Mouse (Mus musculus) heart, embryonic 12.5 days (tissue): ENCODE data around the gene Mospd1. TPM values are rescaled to one million over a fixed set of nuclear protein-coding genes. Genes with fewer than 3 reads are reported as not detected.

Source experiments
- ATAC-seq: fragments of 200-750 bp; cut with Nextera tagmentation; 2 replicates; pipeline ENCODE4 v1.8.0; 2017; ENCODE audit warnings: moderate TSS enrichment, moderate library complexity; ENCODE audit not compliant: insufficient number of reproducible peaks, low FRiP score
- H3K27ac ChIP-seq: fragments of 300-500 bp; sonication (generic); 2 replicates; pipeline ENCODE4 v1.5.1; 2016; ENCODE audit warnings: mild to moderate bottlenecking, moderate library complexity; ENCODE audit not compliant: poor library complexity, severe bottlenecking
- H3K27me3 ChIP-seq: fragments of 300-500 bp; sonication (generic); replicated peaks from 2 replicates; pipeline ENCODE4 v1.6.1; 2016; ENCODE audit warnings: mild to moderate bottlenecking, moderate library complexity
- H3K36me3 ChIP-seq: fragments of 300-500 bp; sonication (generic); 2 replicates; pipeline ENCODE4 v1.6.1; 2016; ENCODE audit warnings: mild to moderate bottlenecking, moderate library complexity
- H3K4me1 ChIP-seq: fragments of 300-500 bp; sonication (generic); replicated peaks from 2 replicates; pipeline ENCODE4 v1.6.1; 2016; ENCODE audit warnings: mild to moderate bottlenecking
- H3K4me2 ChIP-seq: fragments of 300-500 bp; sonication (generic); 2 replicates; pipeline ENCODE4 v1.6.1; 2016; ENCODE audit warnings: mild to moderate bottlenecking, moderate library complexity
- H3K4me3 ChIP-seq: fragments of 300-500 bp; sonication (generic); 2 replicates; pipeline ENCODE4 v1.5.1; 2016; ENCODE audit warnings: mild to moderate bottlenecking
- H3K9ac ChIP-seq: fragments of 300-500 bp; sonication (generic); 2 replicates; pipeline ENCODE4 v1.6.1; 2016; ENCODE audit warnings: mild to moderate bottlenecking, moderate library complexity
- H3K9me3 ChIP-seq: fragments of 300-500 bp; sonication (generic); replicated peaks from 2 replicates; pipeline ENCODE4 v1.6.1; 2016; ENCODE audit warnings: mild to moderate bottlenecking, moderate library complexity
- WGBS: fragments of 180-500 bp; shearing (Covaris S2); methylation state at CpG from one replicate; pipeline ENCODE4 v1.1.7; 2016; 5-methylcytosine and 5-hydroxymethylcytosine counted together
- polyA plus RNA-seq: library from polyadenylated mRNA; unstranded; fragments of >200 nt; fragmentation: Nextera tagmentation; extraction: Ambion mirVana; gene quantifications from 2 replicates; pipeline ENCODE4 v1.2.1, GENCODE M21; 2016

The Mospd1 gene
- 49.2 and 51.2 TPM in 2 replicates for polyA plus RNA-seq

GRCm38 (mm10) chrX:53370366-53370740, at the start of gene Mospd1:
Gene Mospd1, minus strand, starts transcription at chrX:53370502.
- Histone ChIP-seq H3K9me3 (no peaks in the 10 kb centered on the region), H3K4me3 (peak within 1 kb of the TSS; percentile 76), H3K4me1 (no peaks in the 10 kb centered on the region), H3K36me3 (no peaks in the 10 kb centered on the region), H3K4me2 (peak within 1 kb of the TSS; percentile 70), H3K9ac (peak within 1 kb of the TSS; percentile 81), H3K27ac (peak within 1 kb of the TSS; percentile 84), H3K27me3 (no peaks in the 10 kb centered on the region)
- peak; percentile 95 for ATAC-seq
- 11% methylated on average over 10 of the region's 15 CpGs for WGBS

GRCm38 (mm10) chrX:53386362-53386761, 16.1 kb upstream of the Mospd1 start:
- Histone ChIP-seq H3K4me3 (no peak overlapping the region), H3K9me3 (no peaks in the 10 kb centered on the region), H3K4me1 (no peaks in the 10 kb centered on the region), H3K36me3 (no peaks in the 10 kb centered on the region), H3K9ac (no peak overlapping the region), H3K27me3 (no peaks in the 10 kb centered on the region), H3K4me2 (no peak overlapping the region), H3K27ac (peak overlapping the region; percentile 77)
- no peak for ATAC-seq
- WGBS: 42% methylated on average over 3 of the region's 3 CpGs

- WGBS: 32% methylated on average over 3 of the region's 3 CpGs
- no peak for ATAC-seq
- H3K27ac ChIP-seq: no peak overlapping the region
- H3K9me3 ChIP-seq: no peaks in the 10 kb centered on the region
- no peaks in the 10 kb centered on the region for H3K36me3 ChIP-seq
- no peaks in the 10 kb centered on the region for H3K4me1 ChIP-seq
- no peak overlapping the region for H3K4me2 ChIP-seq
- no peak overlapping the region for H3K4me3 ChIP-seq
- no peaks in the 10 kb centered on the region for H3K27me3 ChIP-seq
- no peak overlapping the region for H3K9ac ChIP-seq
These were observed 12.8 kb upstream of the Mospd1 start for GRCm38 (mm10) chrX:53383122-53383521.

- Histone ChIP-seq H3K4me1 (no peaks in the 10 kb centered on the region), H3K36me3 (no peaks in the 10 kb centered on the region), H3K27ac (peak overlapping the region; percentile 84), H3K4me2 (peak overlapping the region; percentile 70), H3K27me3 (no peaks in the 10 kb centered on the region), H3K9me3 (no peaks in the 10 kb centered on the region), H3K9ac (peak overlapping the region; percentile 81), H3K4me3 (peak overlapping the region; percentile 76)
- WGBS: 10% methylated on average over 25 of the region's 25 CpGs
- ATAC-seq: peak; percentile 91
These were observed 552 bp downstream of the Mospd1 start for GRCm38 (mm10) chrX:53369534-53370365.

- H3K9me3 ChIP-seq: no peaks in the 10 kb centered on the region
- H3K27me3 ChIP-seq: no peaks in the 10 kb centered on the region
- no peak overlapping the region for H3K27ac ChIP-seq
- no peaks in the 10 kb centered on the region for H3K4me1 ChIP-seq
- WGBS: 68% methylated on average over 7 of the region's 7 CpGs
- H3K4me3 ChIP-seq: no peak overlapping the region
- no peaks in the 10 kb centered on the region for H3K36me3 ChIP-seq
- no peak overlapping the region for H3K9ac ChIP-seq
- H3K4me2 ChIP-seq: no peak overlapping the region
- no peak for ATAC-seq
These were observed 5.5 kb downstream of the Mospd1 start for GRCm38 (mm10) chrX:53364668-53365383.

- no peak for ATAC-seq
- no peak overlapping the region for H3K4me2 ChIP-seq
- no peaks in the 10 kb centered on the region for H3K9me3 ChIP-seq
- H3K27me3 ChIP-seq: no peaks in the 10 kb centered on the region
- peaks cover 28% of the 10 kb centered on the region; the same call in 1 of the 2 replicates for H3K36me3 ChIP-seq
- no peak overlapping the region for H3K9ac ChIP-seq
- no peaks in the 10 kb centered on the region for H3K4me1 ChIP-seq
- no peak overlapping the region for H3K27ac ChIP-seq
- 87% methylated on average over 4 of the region's 4 CpGs for WGBS
- H3K4me3 ChIP-seq: no peak overlapping the region
These were observed 21.9 kb downstream of the Mospd1 start for GRCm38 (mm10) chrX:53348374-53348773.

GRCm38 (mm10) chrX:53341531-53341930, 28.8 kb downstream of the Mospd1 start:
- 65% methylated on average over 2 of the region's 2 CpGs for WGBS
- ATAC-seq: no peak
- H3K9me3 ChIP-seq: no peaks in the 10 kb centered on the region
- H3K4me1 ChIP-seq: no peaks in the 10 kb centered on the region
- H3K27me3 ChIP-seq: no peaks in the 10 kb centered on the region
- H3K36me3 ChIP-seq: 0 out of 2 replicates have a peak, but pooled peaks cover 4% of the 10 kb centered on the region
- H3K9ac ChIP-seq: no peak overlapping the region
- no peak overlapping the region for H3K4me3 ChIP-seq
- H3K4me2 ChIP-seq: no peak overlapping the region
- H3K27ac ChIP-seq: no peak overlapping the region

- no peak for ATAC-seq
- Histone ChIP-seq H3K9me3 (no peaks in the 10 kb centered on the region), H3K9ac (no peak overlapping the region), H3K4me3 (no peak overlapping the region), H3K36me3 (no peaks in the 10 kb centered on the region), H3K27me3 (no peaks in the 10 kb centered on the region), H3K27ac (no peak overlapping the region), H3K4me1 (no peaks in the 10 kb centered on the region), H3K4me2 (no peak overlapping the region)
These were observed 32.9 kb downstream of the Mospd1 start for GRCm38 (mm10) chrX:53337355-53337754.

GRCm38 (mm10) chrX:53330396-53330795, 39.9 kb downstream of the Mospd1 start:
- Histone ChIP-seq H3K27ac (no peak overlapping the region), H3K36me3 (no peaks in the 10 kb centered on the region), H3K4me1 (no peaks in the 10 kb centered on the region), H3K9me3 (no peaks in the 10 kb centered on the region), H3K4me2 (no peak overlapping the region), H3K9ac (no peak overlapping the region), H3K4me3 (no peak overlapping the region), H3K27me3 (no peaks in the 10 kb centered on the region)
- WGBS: 70% methylated on average over 4 of the region's 4 CpGs
- ATAC-seq: no peak

GRCm38 (mm10) chrX:53321111-53321510, 49.2 kb downstream of the Mospd1 start:
- H3K27ac ChIP-seq: peak overlapping the region; percentile 15; the same call in 1 of the 2 replicates

GRCm38 (mm10) chrX:53320564-53320963, 49.7 kb downstream of the Mospd1 start:
- Histone ChIP-seq H3K27me3 (no peaks in the 10 kb centered on the region), H3K4me3 (no peak overlapping the region), H3K4me1 (peaks cover 7% of the 10 kb centered on the region), H3K36me3 (no peaks in the 10 kb centered on the region), H3K27ac (no peak overlapping the region), H3K4me2 (no peak overlapping the region), H3K9ac (no peak overlapping the region), H3K9me3 (no peaks in the 10 kb centered on the region)
- 49% methylated on average over 2 of the region's 2 CpGs for WGBS
- 0 out of 2 replicates have a peak, but pooled peaks have one; percentile 18 for ATAC-seq

More at GRCm38 (mm10) chrX:53321111-53321510, 49.2 kb downstream of the Mospd1 start:
- 58% methylated on average over 4 of the region's 4 CpGs for WGBS
- H3K36me3 ChIP-seq: no peaks in the 10 kb centered on the region
- no peak overlapping the region for H3K4me3 ChIP-seq
- H3K9me3 ChIP-seq: no peaks in the 10 kb centered on the region
- H3K27me3 ChIP-seq: no peaks in the 10 kb centered on the region
- peaks cover 7% of the 10 kb centered on the region for H3K4me1 ChIP-seq
- ATAC-seq: no peak
- no peak overlapping the region for H3K4me2 ChIP-seq
- H3K9ac ChIP-seq: no peak overlapping the region
